Mouse (Mus musculus) left cerebral cortex, adult 18-20 months (tissue): ENCODE data around the gene Ccdc155. TPM values are rescaled to one million over a fixed set of nuclear protein-coding genes. Genes with fewer than 3 reads are reported as not detected.
"Not testable (repeated sequence)": the region's sequence is repeated elsewhere in the genome, so short reads cannot be mapped to it uniquely, and the experiment has no call there.

Experiments
- DNase-seq, 2 experiments: peaks; one replicate each; pipeline ENCODE4 v3.0.0; 2021 to 2022; ENCODE audit warnings: low spot score in 2 of 2, mixed read lengths in 1 of 2
- total RNA-seq, 2 experiments: library from RNA; stranded (reverse); gene quantifications; 2 replicates each; pipeline ENCODE4 v1.2.3; 2021

Gene Ccdc155
- total RNA-seq, 2 experiments from 2014 or later: 4.9 to 9.7 TPM

GRCm38 (mm10) chr7:45165701-45166100 is 39.0 kb downstream of the Ccdc155 start:
- no peak for DNase-seq

GRCm38 (mm10) chr7:45164833-45165232 is 39.9 kb downstream of the Ccdc155 start:
- peak in 1 of 2 experiments; percentile 26 for DNase-seq

GRCm38 (mm10) chr7:45163735-45164490 is 40.8 kb downstream of the Ccdc155 start, which contains the start of gene Slc17a7:
Gene Slc17a7 (plus strand): TSS chr7:45163949.
- peak; percentile 50 to 68 for DNase-seq

GRCm38 (mm10) chr7:45162996-45163615 is 41.6 kb downstream of the Ccdc155 start:
- no peak for DNase-seq

- peak in 1 of 2 experiments; percentile 36 for DNase-seq
Observed at GRCm38 (mm10) chr7:45162551-45162950, 42.1 kb downstream of the Ccdc155 start.

- peak; percentile 97 for DNase-seq
Observed at GRCm38 (mm10) chr7:45161612-45162473, 42.8 kb downstream of the Ccdc155 start.

GRCm38 (mm10) chr7:45160866-45161265 is 43.8 kb downstream of the Ccdc155 start:
- no peak for DNase-seq

- DNase-seq: no peak
Observed at GRCm38 (mm10) chr7:45160316-45160800, 44.3 kb downstream of the Ccdc155 start.

GRCm38 (mm10) chr7:45158991-45159390 is 45.7 kb downstream of the Ccdc155 start:
- no peak for DNase-seq

- peak in 1 of 2 experiments; percentile 73 for DNase-seq
Observed at GRCm38 (mm10) chr7:45157459-45157858, 47.2 kb downstream of the Ccdc155 start.

- DNase-seq: no peak
Observed at GRCm38 (mm10) chr7:45156206-45156605, 48.5 kb downstream of the Ccdc155 start.

GRCm38 (mm10) chr7:45155590-45155989 is 49.1 kb downstream of the Ccdc155 start:
- no peak for DNase-seq

GRCm38 (mm10) chr7:45154993-45155514 is 49.6 kb downstream of the Ccdc155 start:
- no peak for DNase-seq

GRCm38 (mm10) chr7:45154096-45154992 is 50.3 kb downstream of the Ccdc155 start, which contains the start of the genes Pih1d1 and Aldh16a1:
Gene Pih1d1 (plus strand): TSS chr7:45154303.
Gene Aldh16a1 (minus strand): TSS chr7:45154584.
- DNase-seq: peak; percentile 96 to 99

- no peak for DNase-seq
Observed at GRCm38 (mm10) chr7:45153586-45153985, 51.1 kb downstream of the Ccdc155 start.

- DNase-seq: not testable (repeated sequence)
Observed at GRCm38 (mm10) chr7:45153052-45153451, 51.6 kb downstream of the Ccdc155 start.

- DNase-seq: no peak
Observed at GRCm38 (mm10) chr7:45151303-45151702, 53.4 kb downstream of the Ccdc155 start.

- DNase-seq: no peak
Observed at GRCm38 (mm10) chr7:45150321-45150720, 54.4 kb downstream of the Ccdc155 start.

GRCm38 (mm10) chr7:45149545-45149944 is 55.1 kb downstream of the Ccdc155 start:
- no peak for DNase-seq
